Mouse (Mus musculus): ENCODE data around the gene Pdk2.
A peak's percentile ranks its signal among the peaks of the same experiment; 100 is the strongest.

The Pdk2 gene

GRCm38 (mm10) chr11:95041139-95041609 lies at the start of gene Pdk2:
Gene Pdk2 (minus strand): TSS chr11:95041354.
- DNase-seq (ENCODE audit: extremely low read depth, low read depth), result peak; percentile 95

- no peak for DNase-seq (ENCODE audit: extremely low read depth, low read depth)
Measured at GRCm38 (mm10) chr11:95088857-95089779, 48.0 kb upstream of the Pdk2 start.

- DNase-seq (ENCODE audit: extremely low read depth, low read depth), result no peak
Measured at GRCm38 (mm10) chr11:95088286-95088685, 47.1 kb upstream of the Pdk2 start.

GRCm38 (mm10) chr11:95087301-95088228 lies 46.4 kb upstream of the Pdk2 start:
- DNase-seq (ENCODE audit: extremely low read depth, low read depth), result no peak

GRCm38 (mm10) chr11:95086229-95086628 lies 45.1 kb upstream of the Pdk2 start:
- no peak for DNase-seq (ENCODE audit: extremely low read depth, low read depth)

DNA sequence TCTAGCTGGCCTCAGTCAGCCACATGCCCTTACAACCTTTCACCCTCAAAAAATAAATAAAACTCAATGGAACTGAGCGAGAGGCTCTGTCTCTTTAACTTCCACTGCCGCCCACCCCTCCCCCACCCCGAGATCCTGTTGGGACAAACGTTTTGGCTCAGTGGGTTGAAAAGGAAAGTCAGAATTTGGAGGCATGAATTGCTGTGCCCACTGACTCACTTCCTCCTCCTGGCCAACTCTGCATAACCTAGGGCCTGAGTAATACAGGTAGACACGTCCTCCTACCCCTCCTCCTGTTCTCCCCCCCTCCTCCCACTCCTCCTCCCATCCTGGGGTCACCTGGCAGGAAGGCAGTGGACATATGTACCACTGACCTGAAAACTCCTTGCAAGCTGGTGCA lies 44.6 kb upstream of the Pdk2 start:
- no peak for DNase-seq (ENCODE audit: extremely low read depth, low read depth)

DNA sequence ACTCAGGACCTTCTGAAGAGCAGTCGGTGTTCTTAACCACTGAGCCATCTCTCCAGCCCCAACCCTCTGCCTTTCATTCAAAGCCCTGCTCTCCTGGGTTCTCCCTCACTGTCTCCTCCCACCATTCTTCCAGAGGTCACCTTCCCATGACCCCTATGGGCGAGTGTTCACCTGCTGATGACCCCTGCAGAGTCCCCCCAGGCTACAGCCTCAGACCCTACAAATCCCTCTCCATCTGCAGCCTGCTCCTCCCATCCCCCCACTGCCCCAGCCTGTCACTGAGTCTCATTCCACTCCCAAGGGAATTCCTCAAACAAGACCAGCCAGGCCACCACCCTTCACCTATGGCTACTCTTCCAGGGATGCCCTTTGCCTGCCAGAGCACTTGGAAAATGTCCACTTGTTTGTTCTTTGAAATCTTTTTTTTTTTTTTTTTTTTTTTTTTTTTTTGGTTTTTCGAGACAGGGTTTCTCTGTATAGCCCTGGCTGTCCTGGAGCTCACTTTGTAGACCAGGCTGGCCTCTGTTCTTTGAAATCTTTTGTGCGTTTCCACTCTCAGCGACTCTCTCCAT lies 43.7 kb upstream of the Pdk2 start:
- no peak for DNase-seq (ENCODE audit: extremely low read depth, low read depth)

DNA sequence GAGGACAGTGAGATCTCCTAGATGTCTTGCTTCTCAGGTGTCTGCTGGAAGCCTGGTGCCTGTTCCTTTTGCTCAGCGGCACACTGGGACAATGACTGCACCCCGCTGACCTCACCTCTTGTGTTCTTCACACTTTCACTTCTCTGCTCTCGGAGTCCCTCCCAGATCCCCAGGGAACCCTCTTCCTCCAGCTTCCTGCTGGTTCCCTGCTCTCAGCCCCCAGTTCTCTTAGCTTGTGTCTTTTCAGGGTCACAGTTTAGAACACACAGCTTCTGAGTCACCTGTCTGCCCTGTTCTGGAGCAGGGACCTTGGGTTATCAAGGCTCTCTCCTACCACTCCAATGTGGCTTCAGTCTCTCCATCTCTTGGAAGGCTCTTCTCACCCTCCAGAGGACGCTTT lies 43.0 kb upstream of the Pdk2 start:
- DNase-seq (ENCODE audit: extremely low read depth, low read depth), result no peak

DNA sequence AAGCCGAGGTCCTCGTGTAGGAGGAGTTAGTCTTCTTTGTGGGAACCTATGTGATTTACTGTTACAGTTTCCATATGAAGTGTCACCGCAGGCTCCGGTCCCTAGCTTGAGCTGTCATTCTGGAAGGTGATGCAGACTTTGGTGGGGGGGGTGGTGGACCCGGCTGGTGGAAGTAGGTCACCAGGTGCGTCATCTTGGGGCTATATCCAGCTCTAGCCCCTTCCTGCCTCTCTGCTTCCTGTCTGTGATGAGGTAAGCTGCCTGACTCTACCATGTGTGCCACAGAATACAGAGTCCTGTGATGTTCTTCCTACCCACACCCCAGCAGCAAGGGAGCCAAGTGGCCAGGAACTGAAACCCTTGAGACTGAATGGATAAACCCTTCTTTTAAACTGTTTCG lies 41.7 kb upstream of the Pdk2 start:
- DNase-seq (ENCODE audit: extremely low read depth, low read depth), result no peak

DNA sequence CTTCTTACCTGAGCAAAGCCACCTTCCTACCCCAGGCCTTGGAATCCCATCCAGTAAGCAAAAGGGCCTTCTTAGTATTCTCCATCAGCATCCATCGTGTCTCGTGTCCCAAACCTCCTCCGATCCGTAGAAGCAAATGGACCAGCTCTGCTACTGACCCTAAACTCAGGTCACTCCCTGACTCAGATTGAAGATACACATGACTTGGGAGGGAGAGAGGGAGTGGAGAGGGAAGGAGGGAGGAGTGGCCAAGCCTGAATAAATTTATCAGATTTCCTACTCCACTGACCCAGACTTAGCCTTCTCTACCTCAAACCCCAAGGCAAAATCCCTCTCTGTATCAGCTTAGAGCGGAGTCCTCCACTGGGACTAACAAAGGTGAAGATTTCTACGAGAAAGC lies 39.6 kb upstream of the Pdk2 start:
- DNase-seq (ENCODE audit: extremely low read depth, low read depth), result no peak

GRCm38 (mm10) chr11:95079256-95079875 lies 38.2 kb upstream of the Pdk2 start:
- no peak for DNase-seq (ENCODE audit: extremely low read depth, low read depth)

DNA sequence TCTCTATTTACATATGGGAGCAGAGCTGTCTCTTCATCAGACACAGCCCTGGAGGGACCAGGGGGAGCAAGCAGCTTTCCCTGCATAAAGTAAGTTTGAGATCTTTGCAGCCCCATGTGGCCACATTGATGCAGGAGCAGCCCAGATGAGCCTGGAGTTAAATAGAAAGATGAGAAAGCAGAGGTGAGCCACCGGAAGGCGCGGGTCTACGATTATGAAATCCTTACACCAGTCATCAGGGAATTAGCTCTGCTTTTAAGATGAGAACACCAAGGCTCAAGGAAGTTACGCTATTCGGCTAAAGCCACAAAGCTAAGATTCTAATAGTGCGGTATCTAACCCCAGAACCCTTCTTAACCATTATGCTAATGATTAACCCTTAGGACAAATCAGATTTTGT lies 36.8 kb upstream of the Pdk2 start:
- DNase-seq (ENCODE audit: extremely low read depth, low read depth), result no peak

DNA sequence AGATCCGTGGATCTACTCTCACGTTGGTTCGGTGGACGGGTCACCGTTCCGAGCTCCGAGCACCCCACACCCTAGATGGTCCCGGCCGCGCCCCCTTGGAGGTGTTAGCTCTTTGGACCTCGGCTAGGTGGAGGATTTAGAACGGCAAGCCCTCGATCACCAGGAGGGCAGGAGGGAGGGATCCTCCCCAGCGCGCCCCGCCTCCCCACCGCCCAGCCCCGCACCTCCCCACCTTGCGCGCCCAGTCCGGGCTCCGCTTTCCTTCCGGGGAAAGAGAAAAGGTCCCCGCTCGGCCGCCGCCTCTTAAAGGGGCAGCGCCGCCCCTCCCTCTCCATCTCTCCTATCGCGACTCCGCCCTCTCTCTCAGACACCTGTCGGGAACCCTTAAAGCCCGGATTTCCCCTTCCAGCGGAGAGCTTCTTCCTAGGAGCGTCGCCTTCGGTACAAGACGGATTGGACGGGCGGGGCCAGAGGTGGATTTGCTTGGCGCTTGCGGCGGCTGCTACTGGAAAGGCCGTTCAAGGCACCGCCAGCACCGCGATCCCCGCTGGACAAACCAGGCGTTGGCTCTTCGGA lies 35.5 kb upstream of the Pdk2 start, which contains the start of gene Itga3:
Gene Itga3, minus strand, starts transcription at position 266 of the 576 bp plus-strand sequence.
- no peak for DNase-seq (ENCODE audit: extremely low read depth, low read depth)

DNA sequence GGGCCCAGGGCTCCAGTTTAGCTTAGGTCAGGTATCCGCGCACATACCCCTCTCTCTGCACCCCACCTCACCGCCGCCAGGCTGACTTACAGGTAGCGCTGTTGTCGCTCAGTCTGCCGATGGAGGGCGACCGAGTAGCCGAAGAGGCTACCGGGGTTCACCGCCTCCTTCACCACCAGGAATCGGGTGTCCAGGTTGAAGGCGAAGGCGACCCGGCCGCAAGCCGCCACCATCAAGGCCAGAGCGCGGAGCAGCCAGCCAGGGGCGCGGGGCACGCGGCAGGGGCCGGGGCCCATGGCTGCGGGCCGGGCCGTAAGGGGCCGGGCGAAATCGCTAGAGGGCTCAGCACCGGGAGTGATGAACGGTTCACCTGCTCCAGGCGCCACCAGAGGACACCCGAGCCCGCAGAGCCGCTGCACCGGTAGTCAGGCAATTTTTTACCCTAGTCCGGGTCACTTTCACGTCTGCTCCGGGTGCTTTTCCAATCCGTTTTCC lies 34.9 kb upstream of the Pdk2 start:
- no peak for DNase-seq (ENCODE audit: extremely low read depth, low read depth)

GRCm38 (mm10) chr11:95075197-95076040 lies 34.3 kb upstream of the Pdk2 start:
- no peak for DNase-seq (ENCODE audit: extremely low read depth, low read depth)

GRCm38 (mm10) chr11:95074694-95075093 lies 33.5 kb upstream of the Pdk2 start:
- no peak for DNase-seq (ENCODE audit: extremely low read depth, low read depth)

DNA sequence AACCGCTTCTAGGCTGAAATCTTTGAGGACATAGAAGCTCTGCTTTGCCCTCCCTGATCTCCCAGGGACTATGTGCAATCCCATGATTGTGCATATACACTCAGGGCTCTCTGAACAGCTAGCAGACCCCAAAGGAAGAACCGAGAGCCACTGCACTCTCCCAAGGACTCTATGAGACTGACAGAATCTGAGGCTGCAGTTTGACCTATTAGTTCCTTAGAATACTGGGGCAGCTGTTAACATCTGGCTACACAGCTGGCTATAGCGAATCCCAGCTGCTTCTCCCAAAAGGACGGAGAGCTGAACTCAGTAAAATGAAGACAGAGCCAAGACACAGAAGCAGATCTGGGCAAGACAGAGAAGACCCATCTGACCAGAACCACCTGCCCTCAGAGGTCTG lies 32.7 kb upstream of the Pdk2 start:
- no peak for DNase-seq (ENCODE audit: extremely low read depth, low read depth)

DNA sequence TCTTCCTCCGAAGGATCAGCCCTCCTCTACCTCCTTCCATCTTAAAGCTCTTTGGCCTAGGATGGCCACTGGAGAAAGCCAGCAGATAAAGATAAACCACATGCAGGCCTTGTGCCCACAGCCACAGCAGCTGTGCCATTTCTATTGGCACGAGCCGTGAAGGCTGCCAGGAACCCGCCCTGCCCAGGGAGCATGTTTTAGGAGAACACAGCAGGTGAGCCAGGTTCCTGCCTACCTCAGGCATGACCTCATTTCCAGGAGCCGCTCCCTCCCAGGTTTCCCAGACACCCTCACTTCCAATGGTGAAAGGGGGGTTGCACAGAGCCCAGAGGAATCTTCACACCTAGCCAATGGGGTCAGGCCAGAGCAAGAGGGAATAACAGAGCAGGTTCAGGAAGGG lies 31.6 kb upstream of the Pdk2 start:
- DNase-seq (ENCODE audit: extremely low read depth, low read depth), result no peak

GRCm38 (mm10) chr11:95072136-95072535 lies 31.0 kb upstream of the Pdk2 start:
- DNase-seq (ENCODE audit: extremely low read depth, low read depth), result no peak

DNA sequence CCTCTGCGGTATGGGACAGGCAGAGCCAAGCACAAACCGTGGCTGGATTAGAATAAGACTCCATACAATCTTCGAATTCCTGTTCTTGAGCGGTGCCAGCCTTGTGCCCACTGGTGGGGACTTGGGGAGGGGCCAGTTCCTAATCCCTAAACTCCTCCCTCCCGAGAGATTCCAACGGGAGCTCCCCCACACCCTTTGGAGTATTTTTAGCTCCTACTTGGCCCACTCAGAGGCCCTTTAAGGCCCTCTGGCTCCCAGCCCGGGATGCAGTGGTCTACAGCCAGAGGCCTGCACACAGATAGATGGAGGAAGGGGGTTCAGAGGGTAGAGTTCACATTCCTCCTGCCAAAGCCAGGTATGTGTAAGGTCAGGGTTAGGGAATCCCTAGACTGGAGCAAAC lies 30.1 kb upstream of the Pdk2 start:
- DNase-seq (ENCODE audit: extremely low read depth, low read depth), result no peak

Data from MEL-GATA-1-ER (cell line).